Mouse (Mus musculus) gastrocnemius, postnatal 36 days (tissue): Measurements from ENCODE around the gene Nmnat2. TPM values are rescaled to one million over a fixed set of nuclear protein-coding genes. Genes with fewer than 3 reads are reported as not detected.

Experiments
- DNase-seq, 2 experiments: peaks; one replicate each; pipeline ENCODE4 v3.0.0; 2022
- intact Hi-C: fragments of 180-260 bp; cut with DNase I; formaldehyde crosslinking; loops from one replicate; pipeline ENCODE4 v1.15.1; 2025
- long read RNA-seq, 2 experiments: library from polyadenylated mRNA; stranded (forward); transcript quantifications; one replicate each; pipeline ENCODE4 v2.0.0; 2021
- total RNA-seq, 2 experiments: library from RNA; stranded (reverse); gene quantifications; 2 replicates each; pipeline ENCODE4 v1.2.3; 2021

Gene Nmnat2
- total RNA-seq = under 1 TPM; 0.38 to 0.42 TPM
- long read RNA-seq, experiment 1, partial matches to known transcripts = 0 of 1 reads
- long read RNA-seq, experiment 1, other reads (novel, unspliced or antisense) = 1 of 1 reads
- long read RNA-seq, experiment 2 = 0 reads

- no peak for DNase-seq
- intact Hi-C loops = no loop called here
Measured at GRCm38 (mm10) chr1:152954821-152955523, at the start of gene Nmnat2. TSS of gene Nmnat2 (plus strand) at chr1:152954993.

GRCm38 (mm10) chr1:152913483-152914460 lies 41.0 kb upstream of the Nmnat2 start:
- no peak for DNase-seq
- intact Hi-C loops = no loop called here

- no peak for DNase-seq
- intact Hi-C loops = no loop called here
Measured at GRCm38 (mm10) chr1:152915766-152916165, 39.0 kb upstream of the Nmnat2 start.

- intact Hi-C loops = no loop called here
- no peak for DNase-seq
Measured at GRCm38 (mm10) chr1:152916936-152917335, 37.9 kb upstream of the Nmnat2 start.

- intact Hi-C loops = no loop called here
- DNase-seq = no peak
Measured at GRCm38 (mm10) chr1:152917626-152918025, 37.2 kb upstream of the Nmnat2 start.

- intact Hi-C loops = no loop called here
Measured at GRCm38 (mm10) chr1:152921786-152922185, 33.0 kb upstream of the Nmnat2 start.

GRCm38 (mm10) chr1:152933962-152934361 lies 20.8 kb upstream of the Nmnat2 start:
- intact Hi-C loops = no loop called here
- no peak for DNase-seq

More at GRCm38 (mm10) chr1:152921786-152922185, 33.0 kb upstream of the Nmnat2 start:
- no peak for DNase-seq

GRCm38 (mm10) chr1:152935476-152935875 lies 19.3 kb upstream of the Nmnat2 start:
- DNase-seq = no peak
- intact Hi-C loops = no loop called here

- DNase-seq = no peak
- intact Hi-C loops = no loop called here
Measured at GRCm38 (mm10) chr1:152936365-152936764, 18.4 kb upstream of the Nmnat2 start.

- DNase-seq = no peak
- intact Hi-C loops = no loop called here
Measured at GRCm38 (mm10) chr1:152942977-152943376, 11.8 kb upstream of the Nmnat2 start.

- no peak for DNase-seq
- intact Hi-C loops = no loop called here
Measured at GRCm38 (mm10) chr1:152954167-152954566, 626 bp upstream of the Nmnat2 start.

GRCm38 (mm10) chr1:152955564-152956211 lies 895 bp downstream of the Nmnat2 start:
- intact Hi-C loops = no loop called here
- no peak for DNase-seq

- peak; percentile 29 to 38 for DNase-seq
- intact Hi-C loops = no loop called here
Measured at GRCm38 (mm10) chr1:152956221-152956620, 1.4 kb downstream of the Nmnat2 start.

GRCm38 (mm10) chr1:152964344-152964743 lies 9.6 kb downstream of the Nmnat2 start:
- intact Hi-C loops = no loop called here
- DNase-seq = no peak

- no peak for DNase-seq
- intact Hi-C loops = no loop called here
Measured at GRCm38 (mm10) chr1:152966222-152966621, 11.4 kb downstream of the Nmnat2 start.

- intact Hi-C loops = no loop called here
- DNase-seq = no peak
Measured at GRCm38 (mm10) chr1:152966686-152967085, 11.9 kb downstream of the Nmnat2 start.

GRCm38 (mm10) chr1:152969081-152969480 lies 14.3 kb downstream of the Nmnat2 start:
- DNase-seq = no peak
- intact Hi-C loops = no loop called here

GRCm38 (mm10) chr1:152972957-152973356 lies 18.2 kb downstream of the Nmnat2 start:
- no peak for DNase-seq
- intact Hi-C loops = no loop called here

GRCm38 (mm10) chr1:152973421-152973820 lies 18.6 kb downstream of the Nmnat2 start:
- DNase-seq = no peak
- intact Hi-C loops = no loop called here

- intact Hi-C loops = no loop called here
- no peak for DNase-seq
Measured at GRCm38 (mm10) chr1:152973861-152974260, 19.1 kb downstream of the Nmnat2 start.

GRCm38 (mm10) chr1:152975144-152975543 lies 20.4 kb downstream of the Nmnat2 start:
- intact Hi-C loops = no loop called here
- DNase-seq = peak in 1 of 2 experiments; percentile 25
